Mouse (Mus musculus) c-Kit-negative CD71-positive TER-119-positive erythroid progenitor cells, embryonic 14.5 days (primary cell): ENCODE results near the gene Kremen2.

Source experiments
- DNase-seq: peaks from one replicate; pipeline ENCODE4 v3.0.0-alpha.2; 2013; ENCODE audit warnings: low read depth, low spot score

Gene Kremen2

DNA sequence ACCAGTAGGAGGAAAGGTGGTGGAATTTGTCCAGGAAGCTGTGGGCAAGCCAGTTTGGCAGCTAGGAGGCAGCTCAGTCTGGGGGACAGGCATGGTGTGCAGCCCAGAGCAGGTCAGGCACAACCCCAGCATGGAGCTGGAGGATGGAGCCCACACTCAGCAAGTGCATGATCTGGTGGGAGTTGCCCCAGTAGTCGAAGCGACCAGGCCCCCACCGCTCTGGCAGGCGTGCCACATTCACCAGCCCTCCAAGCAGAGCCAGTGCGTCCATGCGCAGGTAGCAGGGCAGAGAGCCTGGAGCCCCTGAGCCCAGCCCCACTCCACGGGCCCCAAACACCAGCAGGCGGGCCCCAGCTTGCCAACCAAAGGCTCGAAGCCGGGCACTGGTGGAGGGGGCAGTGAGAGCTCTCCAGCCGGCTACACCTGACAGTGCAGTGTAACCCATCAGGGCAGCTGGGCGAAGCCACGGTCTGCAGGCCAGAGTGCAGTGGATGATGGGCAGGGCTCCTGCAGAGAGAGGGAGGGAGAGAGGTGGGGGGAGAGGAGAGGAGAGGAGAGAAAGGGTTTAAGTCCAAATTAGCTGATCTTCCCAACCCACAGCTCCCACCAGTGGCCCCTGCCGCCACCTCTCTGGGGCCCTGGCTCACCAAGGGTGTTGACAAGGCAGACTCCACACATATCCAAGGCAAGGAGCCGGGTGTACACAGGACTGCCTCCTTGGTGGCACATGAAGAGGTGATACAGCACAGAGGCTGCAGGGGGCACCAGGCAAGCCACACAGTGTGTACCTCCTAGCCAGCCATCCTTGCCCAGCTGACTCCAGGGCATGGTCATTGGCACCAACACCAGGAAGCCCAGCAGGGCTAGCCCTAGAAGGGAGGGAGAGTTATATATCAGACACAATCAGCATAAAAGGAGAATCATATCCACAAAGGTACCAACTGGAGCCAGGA is 7.9 kb downstream of the Kremen2 start:
- DNase-seq = no peak

- DNase-seq = no peak
These were observed 11.3 kb downstream of the Kremen2 start for GRCm38 (mm10) chr17:23734341-23734740.

DNA sequence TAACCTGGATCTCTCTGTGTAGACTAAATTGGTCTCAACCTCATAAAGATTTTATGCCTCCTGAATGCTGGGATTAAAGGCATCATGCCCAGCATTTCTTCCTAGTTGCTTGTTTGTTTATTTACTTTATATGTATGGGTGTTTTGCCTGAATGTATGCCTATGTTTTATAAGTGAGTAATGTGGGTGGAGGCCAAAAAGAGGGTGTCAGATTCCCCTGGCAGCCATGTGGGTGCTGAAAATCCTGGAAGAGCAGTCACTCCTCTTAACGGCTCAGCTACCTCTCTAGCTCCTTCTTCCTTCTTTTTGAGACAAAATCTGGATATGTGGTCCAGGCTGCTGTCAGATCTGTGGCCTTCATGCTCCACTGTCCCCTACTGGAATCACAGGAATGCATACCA is 15.2 kb downstream of the Kremen2 start:
- no peak for DNase-seq

GRCm38 (mm10) chr17:23726758-23727142 is 18.9 kb downstream of the Kremen2 start:
- DNase-seq = peak; percentile 43

DNA sequence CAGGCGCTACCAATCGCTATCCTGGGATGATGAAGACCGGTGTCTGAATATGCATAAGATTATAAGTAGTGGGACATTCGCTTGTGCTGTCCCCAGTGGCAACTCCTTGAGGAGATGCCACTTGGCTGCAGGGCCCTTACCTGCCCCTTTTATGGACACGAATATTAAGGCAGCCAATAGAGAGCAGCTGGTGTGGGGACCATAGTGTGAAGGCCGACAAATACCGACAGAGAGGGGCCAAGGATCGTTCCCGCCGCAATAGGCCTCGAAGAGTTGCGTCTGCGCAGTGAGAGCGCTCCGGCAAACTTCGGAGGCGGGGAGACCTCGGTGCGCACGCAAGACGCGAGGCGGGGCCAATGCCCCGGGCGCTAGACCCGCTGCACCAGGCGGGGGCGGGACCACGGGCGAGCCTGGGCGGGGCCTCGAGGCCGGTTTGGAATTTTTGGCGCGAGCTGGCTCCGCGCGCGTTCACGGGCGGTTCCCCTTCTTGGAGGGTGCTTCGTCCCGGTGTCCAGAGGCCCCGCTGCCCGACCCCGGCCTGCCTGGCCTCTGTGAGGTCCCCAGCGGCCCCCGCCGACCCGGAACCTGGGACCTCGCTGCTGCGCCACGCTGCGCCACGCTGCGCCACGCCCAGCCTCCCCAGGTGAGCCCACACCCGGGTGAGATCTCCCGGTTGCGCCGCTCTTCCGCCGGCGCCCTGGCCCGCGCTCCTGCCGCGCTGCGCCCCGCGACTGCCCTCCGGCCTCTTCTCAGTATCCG is 19.5 kb downstream of the Kremen2 start, which contains the start of gene Pkmyt1:
TSS of gene Pkmyt1 (plus strand) at position 338 of the 759 bp plus-strand sequence.
- peak; percentile 91 for DNase-seq

GRCm38 (mm10) chr17:23725477-23725876 is 20.2 kb downstream of the Kremen2 start:
- DNase-seq = no peak

- DNase-seq = no peak
These were observed 23.1 kb downstream of the Kremen2 start, which contains the start of gene 1520401A03Rik for GRCm38 (mm10) chr17:23722376-23723125. TSS of gene 1520401A03Rik (minus strand) at chr17:23722783.

GRCm38 (mm10) chr17:23721886-23722285 is 23.7 kb downstream of the Kremen2 start:
- DNase-seq = no peak

GRCm38 (mm10) chr17:23719455-23719854 is 26.2 kb downstream of the Kremen2 start:
- DNase-seq = no peak

DNA sequence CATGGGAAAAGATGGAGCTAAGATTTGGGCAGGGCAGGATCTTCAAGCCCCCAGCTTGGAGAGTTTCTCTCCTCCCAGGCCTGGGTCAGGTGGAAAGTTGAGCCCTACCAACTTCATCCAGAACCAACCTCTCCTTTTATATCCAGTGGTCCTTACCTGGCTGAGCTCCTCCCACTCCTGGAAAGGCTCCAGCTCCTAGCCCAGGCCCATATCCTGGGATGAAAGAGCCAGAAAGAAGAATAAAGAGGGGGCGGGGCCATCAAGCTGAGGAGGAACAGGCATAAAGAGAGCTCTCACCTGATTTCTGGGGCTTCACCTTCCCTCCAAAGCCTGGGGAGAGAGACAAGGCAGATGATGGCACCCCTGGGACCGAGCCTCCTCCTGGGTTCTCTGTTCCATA is 28.6 kb downstream of the Kremen2 start:
- no peak for DNase-seq

DNA sequence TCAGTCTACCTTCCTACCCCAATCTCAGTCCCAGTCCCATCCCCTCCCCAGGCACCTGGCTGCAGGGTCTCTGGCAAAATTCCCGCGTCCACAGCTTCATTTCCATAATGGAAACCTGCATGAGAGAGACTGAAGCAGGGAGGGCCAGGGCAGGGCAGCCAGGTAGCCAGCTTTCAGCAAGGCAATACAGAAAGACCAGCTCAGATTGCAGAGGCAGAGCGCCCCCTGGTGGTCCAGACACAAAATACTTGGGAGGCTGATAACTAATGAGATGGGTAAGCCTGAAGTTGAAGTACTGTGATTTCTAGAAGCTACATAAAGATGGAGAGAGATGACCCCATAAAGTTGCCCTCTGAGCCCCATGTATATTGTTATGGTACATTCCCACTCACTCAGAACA is 39.4 kb downstream of the Kremen2 start:
- peak; percentile 52 for DNase-seq

GRCm38 (mm10) chr17:23705525-23706104 is 40.0 kb downstream of the Kremen2 start:
- no peak for DNase-seq

GRCm38 (mm10) chr17:23704741-23705140 is 40.9 kb downstream of the Kremen2 start:
- no peak for DNase-seq

- DNase-seq = no peak
These were observed 42.3 kb downstream of the Kremen2 start for GRCm38 (mm10) chr17:23703301-23703700.

GRCm38 (mm10) chr17:23700079-23700478 is 45.6 kb downstream of the Kremen2 start:
- no peak for DNase-seq

GRCm38 (mm10) chr17:23699131-23700077 is 46.2 kb downstream of the Kremen2 start:
- no peak for DNase-seq

- DNase-seq = no peak
These were observed 49.8 kb downstream of the Kremen2 start for GRCm38 (mm10) chr17:23695801-23696200.

DNA sequence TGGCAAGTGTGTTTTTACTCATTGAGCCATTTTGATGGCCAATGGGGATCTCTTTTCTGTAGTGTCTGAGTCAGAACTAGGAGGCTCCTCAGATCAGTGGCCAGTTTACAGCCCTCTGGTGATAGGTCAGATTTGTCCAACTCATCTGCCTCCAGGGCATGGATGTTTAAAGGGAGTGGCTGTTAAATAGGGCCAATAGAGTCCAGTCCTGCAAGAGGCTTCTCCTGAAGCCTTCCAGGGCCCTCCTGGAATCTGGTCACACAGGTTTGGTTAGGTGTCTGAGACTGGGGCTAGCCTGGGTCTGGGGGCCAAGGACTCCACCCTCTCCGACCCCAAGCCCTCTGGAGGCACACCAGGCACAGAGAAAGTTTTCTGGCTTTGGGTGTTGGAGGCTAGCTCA is 51.1 kb downstream of the Kremen2 start:
- no peak for DNase-seq
